Mouse (Mus musculus) lung, adult 2 months (tissue): ENCODE measurements around the gene Msi1.

Experiments used
- CTCF ChIP-seq: fragments of 200-500 bp; IDR thresholded peaks from 2 replicates; pipeline ENCODE4 v1.5.1; 2011; ENCODE audit warnings: mild to moderate bottlenecking, low read length, control low read depth; ENCODE audit not compliant: insufficient read depth
- POLR2A ChIP-seq: fragments of 200-500 bp; IDR thresholded peaks from 2 replicates; pipeline ENCODE4 v1.6.1; 2011; ENCODE audit warnings: low read depth, mild to moderate bottlenecking, control low read depth, low read length, borderline replicate concordance; ENCODE audit errors: extremely low read depth

- TF ChIP-seq CTCF (no peak), POLR2A (no peak)
These were observed 8.0 kb downstream of the Msi1 start for GRCm38 (mm10) chr5:115437242-115437944.
